Mouse (Mus musculus): ENCODE measurements around the gene D230025D16Rik.

D230025D16Rik gene

GRCm38 (mm10) chr8:105237442-105238142 lies 12.6 kb downstream of the D230025D16Rik start:
- no peak for DNase-seq (ENCODE audit: low spot score in 2 of 2)

GRCm38 (mm10) chr8:105241016-105241415 lies 16.1 kb downstream of the D230025D16Rik start:
- DNase-seq (ENCODE audit: low spot score in 2 of 2): no peak

- no peak for DNase-seq (ENCODE audit: low spot score in 2 of 2)
Observed at GRCm38 (mm10) chr8:105251954-105252353, 27.0 kb downstream of the D230025D16Rik start.

GRCm38 (mm10) chr8:105252680-105253537 lies 28.0 kb downstream of the D230025D16Rik start:
- DNase-seq (ENCODE audit: low spot score in 2 of 2): no peak

- no peak for DNase-seq (ENCODE audit: low spot score in 2 of 2)
Observed at GRCm38 (mm10) chr8:105253766-105254151, 28.8 kb downstream of the D230025D16Rik start.

GRCm38 (mm10) chr8:105254152-105254965 lies 29.4 kb downstream of the D230025D16Rik start:
- peak; percentile 64 to 88 for DNase-seq (ENCODE audit: low spot score in 2 of 2)

- DNase-seq (ENCODE audit: low spot score in 2 of 2): no peak
Observed at GRCm38 (mm10) chr8:105254966-105255350, 30.0 kb downstream of the D230025D16Rik start, which contains the start of gene B3gnt9. Gene B3gnt9 (minus strand): TSS chr8:105255153.

GRCm38 (mm10) chr8:105257318-105258114 lies 32.6 kb downstream of the D230025D16Rik start:
- DNase-seq (ENCODE audit: low spot score in 2 of 2): no peak

- DNase-seq (ENCODE audit: low spot score in 2 of 2): peak in 1 of 2 experiments; percentile 52
Observed at GRCm38 (mm10) chr8:105258911-105259720, 34.2 kb downstream of the D230025D16Rik start.

- DNase-seq (ENCODE audit: low spot score in 2 of 2): peak in 1 of 2 experiments; percentile 66
Observed at GRCm38 (mm10) chr8:105259721-105260320, 34.9 kb downstream of the D230025D16Rik start.

- DNase-seq (ENCODE audit: low spot score in 2 of 2): no peak
Observed at GRCm38 (mm10) chr8:105260371-105261099, 35.6 kb downstream of the D230025D16Rik start.

GRCm38 (mm10) chr8:105261326-105261980 lies 36.5 kb downstream of the D230025D16Rik start:
- no peak for DNase-seq (ENCODE audit: low spot score in 2 of 2)

- DNase-seq (ENCODE audit: low spot score in 2 of 2): no peak
Observed at GRCm38 (mm10) chr8:105263244-105263912, 38.4 kb downstream of the D230025D16Rik start.

- no peak for DNase-seq (ENCODE audit: low spot score in 2 of 2)
Observed at GRCm38 (mm10) chr8:105264024-105264982, 39.4 kb downstream of the D230025D16Rik start, which contains the start of the genes Tradd and Fbxl8. Gene Tradd (minus strand): TSS chr8:105264609. Gene Fbxl8 (plus strand): TSS chr8:105264648.

GRCm38 (mm10) chr8:105265128-105265527 lies 40.2 kb downstream of the D230025D16Rik start:
- no peak for DNase-seq (ENCODE audit: low spot score in 2 of 2)

- no peak for DNase-seq (ENCODE audit: low spot score in 2 of 2)
Observed at GRCm38 (mm10) chr8:105266775-105267174, 41.8 kb downstream of the D230025D16Rik start.

Measured in left cerebral cortex, adult 9 months (tissue).